Mouse (Mus musculus) liver, adult 2 months (tissue): ENCODE measurements at regions not wholly inside any gene's neighbourhood (a gene's known extent, or its start where the extent isn't known, plus 50 kb on each side); places are given as distances from the start of the nearest gene placed in this dataset.

Source experiments
- DNase-seq: peaks from one replicate; pipeline ENCODE4 v3.0.0-alpha.2; 2011; ENCODE audit warnings: low read depth, low spot score; ENCODE audit errors: extremely low read depth
- H3K27ac ChIP-seq: fragments of 200-500 bp; replicated peaks from 2 replicates; pipeline ENCODE4 v1.5.1; 2012; ENCODE audit warnings: low read depth, mild to moderate bottlenecking, control low read depth, inconsistent platforms, low read length; ENCODE audit not compliant: insufficient read depth
- H3K27me3 ChIP-seq: fragments of 200-500 bp; 2 replicates; pipeline ENCODE4 v1.6.1; 2012; ENCODE audit warnings: mild to moderate bottlenecking, moderate library complexity, low read length, inconsistent platforms; ENCODE audit not compliant: control insufficient read depth, insufficient read depth
- H3K36me3 ChIP-seq: fragments of 200-500 bp; 2 replicates; pipeline ENCODE4 v1.6.1; 2012; ENCODE audit warnings: low read length, inconsistent platforms; ENCODE audit not compliant: control insufficient read depth, insufficient read depth
- H3K4me1 ChIP-seq: fragments of 200-500 bp; 2 replicates; pipeline ENCODE4 v1.6.1; 2011; ENCODE audit warnings: low read length; ENCODE audit not compliant: control insufficient read depth, insufficient read depth
- H3K4me3 ChIP-seq: fragments of 200-500 bp; 2 replicates; pipeline ENCODE4 v1.5.1; 2011; ENCODE audit warnings: low read depth, mild to moderate bottlenecking, control low read depth, low read length, moderate library complexity; ENCODE audit not compliant: insufficient read depth
- H3K79me2 ChIP-seq: fragments of 200-500 bp; 2 replicates; pipeline ENCODE4 v1.6.1; 2012; ENCODE audit warnings: inconsistent platforms, mild to moderate bottlenecking, low read length, moderate library complexity; ENCODE audit not compliant: control insufficient read depth, insufficient read depth
- H3K9ac ChIP-seq: fragments of 200-500 bp; 2 replicates; pipeline ENCODE4 v1.6.1; 2012; ENCODE audit warnings: low read depth, mild to moderate bottlenecking, control low read depth, inconsistent platforms, low read length
- CTCF ChIP-seq: fragments of 200-500 bp; IDR thresholded peaks from 2 replicates; pipeline ENCODE4 v1.5.1; 2011; ENCODE audit warnings: low read depth, low read length, control low read depth
- POLR2A ChIP-seq: fragments of 200-500 bp; IDR thresholded peaks from 2 replicates; pipeline ENCODE4 v1.6.1; 2011; ENCODE audit warnings: low read length, control low read depth; ENCODE audit not compliant: insufficient read depth; ENCODE audit errors: extremely low read depth
- WGBS: fragments of 180-500 bp; shearing (Covaris S2); methylation state at CpG from one replicate; pipeline ENCODE4 v1.1.7; 2018; 5-methylcytosine and 5-hydroxymethylcytosine counted together

GRCm38 (mm10) chr14:76631181-76631580 is 74.5 kb upstream of the Serp2 start:
- Histone ChIP-seq H3K9ac (no peak overlapping the region), H3K27ac (no peak overlapping the region), H3K36me3 (no peaks in the 10 kb centered on the region), H3K79me2 (no peaks in the 10 kb centered on the region), H3K27me3 (no peaks in the 10 kb centered on the region), H3K4me3 (no peak overlapping the region), H3K4me1 (peaks cover 14% of the 10 kb centered on the region)
- no peak for DNase-seq
- no peak for TF ChIP-seq CTCF
- TF ChIP-seq POLR2A = no peak
- 84% methylated on average over 4 of the region's 4 CpGs for WGBS

DNA sequence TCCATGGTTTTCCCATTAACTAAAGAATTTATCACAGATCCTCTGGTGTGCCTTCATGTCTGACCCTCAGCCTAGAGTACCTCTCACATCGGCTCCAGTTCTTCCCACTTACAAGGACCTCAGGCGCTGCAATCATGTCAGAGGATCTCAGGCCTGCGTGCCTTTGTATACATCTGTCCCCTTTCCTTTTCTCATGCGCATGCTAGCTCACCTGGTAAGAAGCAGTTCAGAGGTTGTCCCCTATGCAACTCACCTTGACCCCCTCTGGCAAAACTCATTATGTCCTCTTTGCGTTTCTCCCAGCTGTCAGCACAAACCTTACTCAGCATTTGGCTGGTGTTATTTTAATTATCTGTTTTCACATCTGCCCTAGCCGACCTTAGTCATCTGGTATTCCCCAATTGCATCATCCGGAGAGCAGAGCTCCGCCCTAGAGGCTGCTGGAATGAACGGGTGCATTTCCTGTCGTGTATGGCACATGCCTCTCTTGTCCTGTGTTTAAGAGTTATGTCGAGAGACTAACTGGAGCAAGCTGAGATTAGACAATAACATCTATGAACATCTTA is 73.3 kb upstream of the Serp2 start:
- H3K4me3 ChIP-seq = no peak overlapping the region
- H3K36me3 ChIP-seq = no peaks in the 10 kb centered on the region
- H3K9ac ChIP-seq = no peak overlapping the region
- peaks cover 14% of the 10 kb centered on the region for H3K4me1 ChIP-seq
- peak; percentile 87 for DNase-seq
- no peak overlapping the region for H3K27ac ChIP-seq
- TF ChIP-seq CTCF = no peak
- TF ChIP-seq POLR2A = no peak
- H3K27me3 ChIP-seq = no peaks in the 10 kb centered on the region
- no peaks in the 10 kb centered on the region for H3K79me2 ChIP-seq
- WGBS = 45% methylated on average over 11 of the region's 11 CpGs

- 94% methylated on average over 10 of the region's 10 CpGs for WGBS
- no peak for DNase-seq
These were observed 71.6 kb upstream of the Serp2 start for GRCm38 (mm10) chr14:76628182-76628892.

GRCm38 (mm10) chr14:76625589-76626368 is 69.1 kb upstream of the Serp2 start:
- H3K27ac ChIP-seq = no peak overlapping the region
- DNase-seq = no peak
- no peak overlapping the region for H3K9ac ChIP-seq
- 73% methylated on average over 10 of the region's 10 CpGs for WGBS
- H3K4me3 ChIP-seq = no peak overlapping the region
- no peaks in the 10 kb centered on the region for H3K79me2 ChIP-seq
- H3K36me3 ChIP-seq = no peaks in the 10 kb centered on the region
- no peaks in the 10 kb centered on the region for H3K27me3 ChIP-seq
- TF ChIP-seq POLR2A = no peak
- TF ChIP-seq CTCF = no peak
- peaks cover 6% of the 10 kb centered on the region for H3K4me1 ChIP-seq

More at GRCm38 (mm10) chr14:76628182-76628892, 71.6 kb upstream of the Serp2 start:
- Histone ChIP-seq H3K27ac (no peak overlapping the region), H3K79me2 (no peaks in the 10 kb centered on the region), H3K27me3 (no peaks in the 10 kb centered on the region), H3K9ac (no peak overlapping the region), H3K4me3 (no peak overlapping the region), H3K36me3 (no peaks in the 10 kb centered on the region), H3K4me1 (peaks cover 14% of the 10 kb centered on the region)
- TF ChIP-seq CTCF (no peak), POLR2A (no peak)

- Histone ChIP-seq H3K27me3 (no peaks in the 10 kb centered on the region), H3K36me3 (no peaks in the 10 kb centered on the region), H3K9ac (no peak overlapping the region), H3K4me3 (no peak overlapping the region), H3K79me2 (no peaks in the 10 kb centered on the region), H3K27ac (no peak overlapping the region), H3K4me1 (no peaks in the 10 kb centered on the region; the same call in 1 of the 2 replicates)
- DNase-seq = no peak
- no peak for TF ChIP-seq POLR2A
- no peak for TF ChIP-seq CTCF
- WGBS = 67% methylated on average over 7 of the region's 7 CpGs
These were observed 68.1 kb upstream of the Serp2 start for GRCm38 (mm10) chr14:76624626-76625378.
